Mouse (Mus musculus) forebrain, embryonic 15.5 days (tissue): ENCODE results near the gene Pla2g1b. TPM values are rescaled to one million over a fixed set of nuclear protein-coding genes. Genes with fewer than 3 reads are reported as not detected.

ENCODE experiments used
- polyA plus RNA-seq: library from polyadenylated mRNA; unstranded; fragments of >200 nt; fragmentation: Nextera tagmentation; extraction: Ambion mirVana; gene quantifications from 2 replicates; pipeline ENCODE4 v1.2.1, GENCODE M21; 2015

Gene Pla2g1b
- polyA plus RNA-seq, 1 experiment from 2014 or later = not detected

Other genes starting within 250 kb of the Pla2g1b start
- gene Pop5, start 230.4 kb upstream of the Pla2g1b start, polyA plus RNA-seq = 96.9 and 98.6 TPM in 2 replicates
- gene Rnf10, start 193.4 kb upstream of the Pla2g1b start, polyA plus RNA-seq = 185 and 191 TPM in 2 replicates
- gene Coq5, start 186.6 kb upstream of the Pla2g1b start, polyA plus RNA-seq = 59.4 and 61.3 TPM in 2 replicates
- gene Dynll1, start 165.3 kb upstream of the Pla2g1b start, polyA plus RNA-seq = 1,446 and 1,524 TPM in 2 replicates
- 200 and 204 TPM in 2 replicates for gene Srsf9, start 139.1 kb upstream of the Pla2g1b start, polyA plus RNA-seq
- gene Gatc, start 125.1 kb upstream of the Pla2g1b start, polyA plus RNA-seq = 33.6 and 36.6 TPM in 2 replicates
- gene Triap1, start 125.0 kb upstream of the Pla2g1b start, polyA plus RNA-seq = 60.5 and 64.3 TPM in 2 replicates
- gene Cox6a1, start 117.3 kb upstream of the Pla2g1b start, polyA plus RNA-seq = 968 and 991 TPM in 2 replicates
- gene Msi1, start 36.7 kb upstream of the Pla2g1b start, polyA plus RNA-seq = 70.0 and 75.8 TPM in 2 replicates
- 34.0 and 34.2 TPM in 2 replicates for gene Sirt4, start 18.5 kb downstream of the Pla2g1b start, polyA plus RNA-seq
- gene Pxn, start 40.4 kb downstream of the Pla2g1b start, polyA plus RNA-seq = 19.1 and 19.7 TPM in 2 replicates
- gene Rplp0, start 93.2 kb downstream of the Pla2g1b start, polyA plus RNA-seq = 1,000 and 1,018 TPM in 2 replicates
- 43.8 and 46.1 TPM in 2 replicates for gene Gcn1l1, start 99.0 kb downstream of the Pla2g1b start, polyA plus RNA-seq
- gene Rab35, start 165.6 kb downstream of the Pla2g1b start, polyA plus RNA-seq = 18.9 and 22.1 TPM in 2 replicates